Mouse (Mus musculus) cerebellum, postnatal 25 days (tissue): ENCODE measurements at regions not wholly inside any gene's neighbourhood (a gene's known extent, or its start where the extent isn't known, plus 50 kb on each side); places are given as distances from the start of the nearest gene placed in this dataset.

Experiments used
- DNase-seq, 2 experiments: peaks; one replicate each; pipeline ENCODE4 v3.0.0; 2021; ENCODE audit warnings: mixed read lengths in 2 of 2

GRCm38 (mm10) chr14:105562843-105563242 lies 304.5 kb downstream of the Ndfip2 start:
- no peak for DNase-seq

GRCm38 (mm10) chr14:105556813-105557212 lies 298.4 kb downstream of the Ndfip2 start:
- DNase-seq: no peak

GRCm38 (mm10) chr14:105544066-105544465 lies 285.7 kb downstream of the Ndfip2 start:
- DNase-seq: no peak

GRCm38 (mm10) chr14:105542486-105543145 lies 284.2 kb downstream of the Ndfip2 start:
- DNase-seq: peak; percentile 36 to 45

GRCm38 (mm10) chr14:105542090-105542485 lies 283.7 kb downstream of the Ndfip2 start:
- no peak for DNase-seq

- DNase-seq: no peak
Measured at GRCm38 (mm10) chr14:105532168-105532745, 273.9 kb downstream of the Ndfip2 start.

GRCm38 (mm10) chr14:105528107-105528506 lies 269.7 kb downstream of the Ndfip2 start:
- no peak for DNase-seq

GRCm38 (mm10) chr14:105523849-105524248 lies 265.5 kb downstream of the Ndfip2 start:
- no peak for DNase-seq

- no peak for DNase-seq
Measured at GRCm38 (mm10) chr14:105522279-105522678, 263.9 kb downstream of the Ndfip2 start.

DNA sequence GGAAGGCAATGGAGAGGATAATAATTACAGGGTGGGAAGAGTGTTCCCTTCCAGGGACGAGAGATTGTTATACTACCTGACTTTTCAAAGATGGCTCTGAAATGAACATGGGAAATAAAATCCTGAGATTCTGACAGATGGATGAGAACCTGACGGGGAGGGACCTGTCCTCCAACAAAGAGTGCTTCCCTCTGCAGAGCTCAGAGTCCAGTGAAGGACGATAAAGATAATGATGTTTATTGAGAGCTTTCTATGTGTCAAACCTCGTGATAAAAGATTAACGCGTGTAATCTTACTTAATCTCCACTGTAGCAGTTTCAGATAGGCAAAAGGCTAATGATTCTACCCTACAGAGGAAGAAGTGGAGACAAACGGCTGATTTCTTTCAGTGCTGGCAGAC lies 260.3 kb downstream of the Ndfip2 start:
- DNase-seq: no peak

DNA sequence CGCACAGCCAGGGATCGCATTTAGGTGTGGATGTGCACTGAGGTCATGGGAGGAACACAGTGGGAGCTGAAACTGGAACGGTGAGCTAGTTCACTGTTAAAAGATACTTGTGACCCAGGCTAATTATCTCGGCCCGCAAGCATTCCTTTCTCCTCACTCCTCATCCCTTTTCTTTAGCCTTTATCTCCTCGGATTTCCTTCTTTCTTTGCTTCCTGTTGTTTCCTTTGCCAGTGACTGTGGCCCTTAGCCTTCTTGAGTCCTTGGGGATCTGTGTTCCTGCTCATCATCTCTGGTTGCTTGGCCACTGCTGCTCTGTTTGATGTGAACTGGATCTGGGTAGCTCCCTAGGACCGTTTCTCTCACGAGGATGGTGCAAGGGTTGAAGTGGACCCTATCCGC lies 256.0 kb downstream of the Ndfip2 start:
- no peak for DNase-seq

- peak in 1 of 2 experiments; percentile 7 for DNase-seq
Measured at GRCm38 (mm10) chr14:105512914-105513677, 254.7 kb downstream of the Ndfip2 start.

- DNase-seq: no peak
Measured at GRCm38 (mm10) chr14:105511826-105512225, 253.5 kb downstream of the Ndfip2 start.

DNA sequence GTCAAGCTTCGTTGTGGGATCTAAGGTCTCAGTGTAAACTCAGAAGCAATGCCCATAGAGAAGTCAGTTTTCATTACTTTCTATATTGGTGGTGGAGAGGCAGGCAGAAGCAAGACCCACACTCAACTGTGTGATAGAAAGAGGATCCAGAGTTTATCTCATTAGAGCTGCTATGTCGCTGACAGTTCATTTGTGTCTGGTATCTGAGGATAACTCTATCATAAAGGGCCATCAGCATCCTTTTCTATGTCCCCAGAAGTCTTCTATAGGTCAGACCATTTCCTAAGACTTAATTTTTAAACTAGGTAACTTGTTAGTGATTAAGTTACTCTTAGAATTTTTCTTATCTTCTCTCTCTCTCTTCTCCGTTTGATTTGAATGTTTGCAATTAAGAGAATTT lies 252.8 kb downstream of the Ndfip2 start:
- DNase-seq: no peak

DNA sequence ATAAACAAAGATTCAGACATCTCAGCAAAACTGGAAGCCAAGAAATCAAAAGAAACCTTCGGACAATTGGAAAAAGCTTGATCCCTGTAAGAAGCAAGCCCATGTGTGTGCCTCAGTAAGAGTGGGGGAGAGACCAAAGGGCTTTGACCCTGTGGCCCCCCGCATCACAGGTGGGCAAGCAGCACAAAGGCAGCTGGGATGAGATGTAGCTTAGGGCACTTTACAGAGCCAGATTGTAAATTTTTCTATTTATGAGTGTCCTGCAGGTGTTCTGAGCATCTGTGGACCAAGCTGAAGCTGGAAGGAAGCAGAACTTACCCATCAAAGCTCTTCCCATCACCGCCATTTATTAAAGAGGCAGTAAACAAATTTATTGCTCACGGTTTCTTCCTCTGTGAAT lies 246.9 kb downstream of the Ndfip2 start:
- DNase-seq: no peak

DNA sequence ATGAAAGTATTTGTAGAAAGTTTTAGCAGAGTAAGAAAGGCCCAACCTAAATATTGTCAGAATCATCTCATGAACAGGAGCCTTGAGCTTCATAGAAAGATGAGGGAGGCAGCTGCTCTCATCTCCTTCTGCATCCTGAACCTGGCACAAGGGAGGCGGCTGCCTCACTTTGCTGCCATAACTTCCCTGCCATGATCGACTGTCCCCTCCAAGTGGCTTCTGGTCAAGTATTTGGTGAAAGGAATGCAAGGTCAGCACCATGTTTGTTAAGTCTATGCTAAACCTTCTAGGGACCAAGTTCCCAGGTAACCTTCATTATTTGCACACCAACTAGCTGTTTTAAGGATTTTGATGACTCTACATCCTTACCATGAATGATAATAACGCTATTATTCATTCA lies 246.0 kb downstream of the Ndfip2 start:
- DNase-seq: no peak

DNA sequence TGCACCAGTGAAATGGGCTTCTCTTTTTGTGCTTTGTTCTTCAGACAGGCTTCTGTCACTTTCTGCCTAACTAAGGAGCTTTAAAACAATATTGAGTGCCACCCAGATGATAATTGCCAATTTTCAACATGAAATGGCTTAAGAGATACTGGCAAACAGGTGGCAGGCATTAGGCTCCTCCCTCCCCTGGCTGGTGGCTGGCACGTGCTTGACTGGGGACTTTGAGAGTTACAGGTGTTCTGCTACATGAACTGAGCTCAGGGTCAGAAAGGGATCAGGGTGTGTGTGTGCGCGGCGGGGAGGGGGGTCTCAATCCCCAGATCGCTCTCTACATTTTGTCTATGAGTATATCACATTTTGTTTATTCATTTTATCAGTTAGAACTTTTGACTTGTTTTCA lies 245.4 kb downstream of the Ndfip2 start:
- DNase-seq: no peak

DNA sequence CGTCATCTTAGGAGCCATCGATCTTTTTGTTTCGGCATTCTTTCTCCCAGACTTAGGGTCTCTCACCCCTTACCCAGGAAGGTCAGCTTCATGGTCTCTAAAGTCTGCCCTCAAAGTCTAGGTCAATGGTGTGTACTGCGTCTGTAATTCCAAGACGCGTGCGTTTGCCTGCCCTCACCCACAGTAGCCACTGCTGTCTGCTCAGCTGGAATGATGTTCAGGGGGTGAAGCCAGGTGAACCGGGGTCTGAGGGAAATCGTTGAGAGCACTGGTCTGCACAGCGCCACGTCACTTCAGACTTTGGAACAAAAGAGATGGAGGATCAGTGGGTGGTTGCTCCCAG lies 244.2 kb downstream of the Ndfip2 start:
- no peak for DNase-seq

DNA sequence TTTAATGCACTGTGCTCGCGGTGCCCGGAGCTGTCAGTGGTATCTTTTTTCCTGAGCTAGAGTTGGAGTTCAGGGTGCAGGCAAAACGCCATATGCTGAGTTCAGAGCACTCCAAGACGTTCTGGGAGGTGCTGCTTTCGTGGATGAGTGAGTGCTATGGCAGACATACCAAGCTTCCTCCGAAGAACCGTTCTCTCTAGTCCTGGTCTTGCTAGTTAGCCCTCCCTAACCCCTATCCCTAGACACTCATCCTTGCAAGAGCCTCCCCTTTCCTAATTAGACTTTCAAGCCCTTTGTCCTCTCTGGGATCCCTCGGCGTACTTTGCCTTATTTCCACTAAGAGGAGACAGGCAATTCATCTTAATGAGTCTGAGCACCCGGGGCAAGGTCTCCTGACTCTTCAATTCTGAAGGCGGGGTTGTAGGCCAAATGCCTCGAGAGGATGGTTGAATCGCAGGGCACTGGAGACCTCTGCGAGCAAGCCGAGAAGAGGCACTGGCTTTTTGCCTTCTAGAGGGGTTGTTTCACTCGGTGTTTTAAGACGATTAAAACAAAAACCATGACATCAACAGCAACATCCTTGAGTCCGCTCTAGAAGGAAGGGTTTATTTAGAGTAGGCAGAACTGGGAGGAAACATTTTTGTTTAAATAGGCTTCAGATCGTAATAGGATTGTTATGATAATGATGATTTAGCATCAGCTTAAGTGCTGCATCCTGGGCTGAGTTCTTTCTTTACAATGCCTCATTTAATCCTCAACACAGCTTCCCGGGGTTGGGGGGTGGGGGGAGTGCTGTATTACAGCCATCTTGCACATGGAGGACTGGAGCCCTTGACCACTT lies 243.6 kb downstream of the Ndfip2 start:
- DNase-seq: peak; percentile 26 to 42

DNA sequence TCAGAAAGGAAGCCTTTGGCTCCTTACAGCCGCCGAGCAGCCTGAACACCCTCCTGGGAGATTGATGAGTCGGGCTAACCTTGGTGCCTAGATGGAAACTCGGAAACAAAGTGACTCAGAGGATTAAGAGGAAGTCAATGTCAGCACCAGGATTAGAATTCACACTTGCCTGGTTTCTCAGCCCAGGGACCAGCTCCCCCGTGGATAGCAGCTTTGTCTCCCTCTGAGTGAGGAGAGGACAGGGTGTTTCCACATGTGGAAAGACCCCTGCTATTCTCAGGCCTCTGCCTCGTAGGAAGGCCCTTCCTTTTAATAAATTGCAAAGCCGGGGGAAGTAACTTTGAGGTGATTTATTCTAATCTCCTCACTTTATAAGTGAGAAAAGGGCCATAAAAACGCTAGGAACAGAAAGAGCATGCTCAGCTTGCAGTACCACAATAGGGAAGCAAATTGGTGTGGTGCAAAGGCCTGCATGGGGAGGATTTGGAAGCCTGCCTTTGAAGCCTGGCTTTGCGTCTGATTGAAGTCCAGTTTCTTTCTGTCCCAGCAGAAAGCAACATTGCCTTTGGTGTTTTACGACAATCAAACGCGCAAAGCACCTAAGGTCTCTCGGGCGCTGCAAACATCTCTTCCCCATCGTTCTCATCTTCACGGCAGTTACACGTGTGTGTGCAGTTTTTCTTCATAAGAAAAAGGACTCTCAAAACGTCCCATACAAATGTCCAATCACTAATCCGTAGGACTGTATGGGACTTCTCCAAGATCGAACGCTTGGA lies 242.8 kb downstream of the Ndfip2 start:
- peak; percentile 16 to 40 for DNase-seq

DNA sequence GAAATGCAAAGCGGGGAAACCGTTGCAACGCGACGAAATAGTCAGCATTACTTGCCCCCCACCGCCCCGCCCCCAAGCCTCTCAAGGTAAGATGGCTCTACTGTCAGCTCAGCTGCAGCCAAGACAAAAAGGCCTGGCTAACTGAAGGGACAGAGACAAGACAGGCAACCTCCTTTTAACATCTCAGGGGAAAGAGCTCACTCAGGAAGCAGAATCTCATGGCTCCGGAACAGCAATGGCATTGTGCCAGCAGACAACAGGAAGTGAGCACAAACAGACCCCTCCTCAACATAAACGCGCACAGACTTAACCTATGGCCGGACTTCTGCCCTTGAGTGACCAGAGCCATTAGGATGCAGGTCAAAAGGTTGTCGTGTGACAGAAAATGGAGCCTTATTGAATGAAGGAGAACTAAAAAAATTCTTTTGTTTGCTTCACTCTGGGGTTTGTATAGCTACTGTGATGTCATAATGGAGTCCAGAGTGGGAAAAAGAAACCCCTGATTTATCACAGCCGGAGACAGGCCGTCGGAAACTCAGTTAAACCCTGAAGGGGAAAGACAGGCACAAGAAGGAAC lies 241.0 kb downstream of the Ndfip2 start:
- DNase-seq: no peak
